Mouse (Mus musculus): Measurements from ENCODE around the gene Gm48552. TPM values are rescaled to one million over a fixed set of nuclear protein-coding genes. Genes with fewer than 3 reads are reported as not detected.

Gm48552 gene
- total RNA-seq, 2 experiments from 2014 or later: 0.84 to 1.0 TPM

DNA sequence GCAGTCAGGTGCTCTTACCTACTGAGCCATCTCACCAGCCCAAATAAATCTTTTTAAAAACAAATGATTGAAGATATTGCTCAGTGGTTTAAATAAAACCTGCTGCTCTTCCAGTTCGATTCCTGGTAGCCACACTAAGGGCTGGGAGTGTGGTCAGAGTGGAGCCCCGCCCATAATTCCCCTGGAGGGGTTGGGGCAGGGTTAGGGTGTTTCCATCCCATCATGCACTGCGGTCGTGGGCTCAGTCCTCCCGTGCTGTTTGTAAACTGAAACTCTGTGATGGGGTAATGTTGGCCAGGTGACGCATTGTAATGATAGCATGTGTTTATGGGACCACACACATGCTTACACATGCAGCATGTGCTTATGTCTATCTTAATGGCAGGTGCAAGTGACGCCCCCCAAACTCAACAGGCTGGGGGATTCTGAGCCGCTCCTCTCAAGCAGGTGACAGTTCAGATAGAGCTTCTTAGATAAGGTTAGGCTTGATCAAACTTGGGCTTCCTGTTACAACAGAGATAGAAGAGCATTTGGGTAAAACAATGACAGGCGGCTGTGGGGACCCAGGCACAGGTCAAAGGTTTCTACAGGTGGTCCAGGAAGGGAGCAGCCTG lies 37.0 kb upstream of the Gm48552 start:
- intact Hi-C loops (cut with DNase I): loop anchor here (5.0 kb wide), 1 partner anchor 59 kb away; the partner anchor contains the start of genes Pip5k1c and Tjp3
- Histone ChIP-seq H3K4me3 (no peak overlapping the region), H3K27ac (peak overlapping the region; percentile 93; the same call in 1 of the 2 replicates)
- no peak for DNase-seq
- no peak for TF ChIP-seq CTCF (IDR thresholded peaks at IDR 0.05)

DNA sequence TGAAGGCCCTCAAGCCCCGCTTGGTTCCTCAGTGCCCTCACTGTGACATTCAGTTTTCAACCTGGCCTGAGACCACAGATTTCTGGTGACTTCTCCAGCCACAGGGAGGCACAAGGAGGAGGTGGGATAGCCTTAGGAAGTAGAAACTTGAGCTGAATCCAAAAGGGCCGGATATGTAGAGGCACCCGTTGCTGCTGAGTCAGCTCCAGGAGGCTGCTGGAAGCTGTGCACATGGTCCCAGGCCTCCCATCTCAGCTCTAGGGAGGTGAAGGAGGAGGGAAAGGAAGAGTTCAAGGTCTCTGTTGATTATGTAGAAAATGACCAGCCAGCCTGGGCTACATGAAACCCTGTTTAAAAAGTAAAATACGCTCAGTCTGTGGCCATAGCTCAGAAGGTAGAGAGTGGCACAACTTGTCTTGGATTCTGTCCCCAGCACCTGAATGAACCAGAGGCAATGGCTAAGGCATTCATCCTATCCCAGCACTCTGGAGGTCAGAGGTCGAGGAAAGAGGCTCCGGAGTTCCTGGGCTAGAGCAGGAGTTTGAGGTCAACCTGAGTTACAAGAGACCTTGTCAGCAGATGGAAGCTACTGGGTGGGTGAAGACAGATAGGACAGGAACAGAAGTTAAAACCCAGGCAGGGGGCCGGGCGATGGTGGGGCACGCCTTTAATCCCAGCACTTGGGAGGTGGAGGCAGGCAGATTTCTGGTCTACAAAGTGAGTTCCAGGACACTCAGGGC lies 33.9 kb upstream of the Gm48552 start:
- intact Hi-C loops (cut with DNase I): loop anchor here (5.0 kb wide), 1 partner anchor 63 kb away; the partner anchor contains the start of genes Pip5k1c and Tjp3
- Histone ChIP-seq H3K4me3 (no peak overlapping the region), H3K27ac (no peak overlapping the region)
- no peak for DNase-seq
- no peak for TF ChIP-seq CTCF (IDR thresholded peaks at IDR 0.05)

DNA sequence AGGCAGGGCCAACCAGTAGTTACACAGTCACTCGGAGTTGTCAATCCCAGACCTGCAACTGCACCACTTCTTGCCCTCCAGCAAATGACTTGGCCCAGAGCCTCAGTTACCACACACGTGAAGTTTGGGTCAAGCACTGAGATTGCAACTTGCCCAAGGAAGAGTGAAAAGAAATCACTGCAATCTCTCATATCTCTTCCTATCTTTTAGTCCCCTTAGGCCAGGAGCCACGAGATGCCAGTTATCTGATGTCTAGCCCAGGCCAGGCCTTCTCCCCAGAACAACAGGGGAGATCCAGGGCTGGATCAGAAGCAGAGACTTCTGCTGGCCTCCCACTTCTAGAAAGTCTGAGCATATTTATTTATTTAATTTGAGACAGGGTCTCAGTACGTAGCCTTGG lies 33.3 kb upstream of the Gm48552 start:
- intact Hi-C loops (cut with DNase I): no loop called here
- H3K4me3 ChIP-seq: no peak overlapping the region
- TF ChIP-seq CTCF (IDR thresholded peaks at IDR 0.05): no peak
- no peak overlapping the region for H3K27ac ChIP-seq
- DNase-seq: no peak

DNA sequence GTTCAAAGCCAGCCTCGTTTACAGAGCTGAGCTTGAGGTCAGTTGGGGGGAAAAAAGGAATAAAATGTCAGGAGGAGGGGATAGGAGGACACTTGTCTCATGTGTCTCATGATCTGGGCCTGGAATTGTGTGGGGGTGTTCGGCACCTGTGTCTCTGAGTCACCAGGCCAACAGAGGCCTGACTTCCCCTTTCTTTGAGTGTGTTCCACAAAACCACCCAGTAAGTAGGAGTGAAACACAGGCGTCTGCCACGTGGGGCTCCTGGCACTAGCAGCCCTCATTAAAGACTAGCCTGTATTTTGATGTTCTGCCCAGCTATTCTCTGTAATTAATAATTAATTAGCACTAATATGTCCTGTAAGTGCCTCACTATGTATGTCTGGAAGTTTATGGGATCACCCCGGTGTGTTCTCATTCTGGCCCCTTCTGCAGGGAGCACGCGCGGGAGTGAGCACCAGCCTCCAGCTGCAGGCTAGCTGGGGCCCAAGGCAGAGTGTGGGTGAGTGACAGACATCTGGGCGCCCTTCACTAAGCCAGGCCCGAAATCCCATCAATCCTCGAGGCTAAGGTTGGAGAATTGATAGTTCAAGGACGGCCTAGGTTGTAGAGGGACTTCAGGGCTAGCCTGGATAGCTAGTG lies 32.3 kb upstream of the Gm48552 start:
- Histone ChIP-seq H3K4me3 (peak overlapping the region; percentile 92), H3K27ac (peak overlapping the region; percentile 88; the same call in 1 of the 2 replicates)
- no peak for DNase-seq
- no peak for TF ChIP-seq CTCF (IDR thresholded peaks at IDR 0.05)
- intact Hi-C loops (cut with DNase I): no loop called here

DNA sequence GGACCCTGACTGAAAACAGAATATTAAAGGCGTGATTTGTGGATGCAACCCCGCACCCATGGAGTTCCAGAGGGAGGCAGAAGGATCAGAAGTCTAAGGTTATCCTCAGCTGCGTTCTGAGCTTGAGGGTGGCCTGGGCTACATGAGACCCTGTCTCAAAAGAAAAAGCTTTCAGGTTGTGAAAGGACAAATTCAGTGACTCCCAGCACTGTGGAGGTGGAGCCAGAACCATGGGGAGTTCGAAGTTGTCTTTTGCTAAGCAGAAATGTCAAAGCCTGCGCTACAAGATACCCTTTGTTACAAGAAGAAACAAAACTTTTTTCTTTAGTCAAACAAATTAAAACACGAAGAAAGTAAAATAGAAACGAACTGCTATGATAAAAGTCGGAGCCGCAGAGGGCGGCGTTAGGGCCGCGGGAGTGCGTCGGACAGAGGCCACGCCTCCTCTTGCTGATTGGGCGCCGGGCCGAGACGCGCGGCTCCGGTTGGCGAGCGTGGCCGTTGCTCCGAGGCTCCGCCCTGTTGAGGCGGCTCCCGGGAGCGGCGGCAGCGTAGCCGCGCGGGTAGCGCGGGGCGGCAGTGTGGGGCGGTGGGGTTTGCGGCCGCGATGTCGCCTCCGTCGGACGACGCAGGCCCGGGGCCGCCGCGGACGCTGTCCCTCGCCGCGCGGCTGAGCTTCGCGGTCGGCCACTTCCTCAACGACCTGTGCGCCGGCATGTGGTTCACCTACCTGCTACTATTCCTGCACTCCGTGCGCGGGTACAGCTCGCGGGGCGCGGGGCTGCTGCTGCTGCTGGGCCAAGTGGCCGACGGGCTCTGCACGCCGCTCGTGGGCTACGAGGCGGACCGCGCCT lies 31.6 kb upstream of the Gm48552 start, which contains the start of gene Mfsd12:
Gene Mfsd12 (plus strand): TSS at position 501 of the 854 bp plus-strand sequence.
- TF ChIP-seq CTCF (IDR thresholded peaks at IDR 0.05): no peak
- DNase-seq: peak; percentile 96
- intact Hi-C loops (cut with DNase I): no loop called here
- peak within 1 kb of the TSS; percentile 92 for H3K4me3 ChIP-seq
- H3K27ac ChIP-seq: peak within 1 kb of the TSS; percentile 88

DNA sequence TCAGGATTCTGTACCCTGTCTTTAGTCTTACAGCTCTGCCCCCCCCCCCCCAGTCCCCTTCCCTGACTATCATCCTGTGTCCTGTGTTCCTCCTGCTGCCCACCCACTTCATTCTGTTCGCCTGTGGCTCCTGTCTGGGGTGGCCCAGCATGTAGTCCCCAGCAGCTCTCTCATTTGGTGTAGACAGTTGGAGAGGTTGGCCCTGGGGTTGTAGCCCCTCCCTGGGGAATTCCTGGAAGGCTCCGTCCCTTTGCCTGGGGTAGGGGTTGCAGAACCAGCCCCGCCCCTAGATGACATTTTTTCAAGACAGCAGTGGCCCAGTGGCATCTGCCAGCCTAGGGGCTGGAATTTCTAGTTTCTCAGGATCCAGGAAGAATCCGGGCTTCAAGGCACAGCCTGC lies 30.6 kb upstream of the Gm48552 start:
- intact Hi-C loops (cut with DNase I): no loop called here
- peak overlapping the region; percentile 88 for H3K27ac ChIP-seq
- DNase-seq: no peak
- no peak for TF ChIP-seq CTCF (IDR thresholded peaks at IDR 0.05)
- peak overlapping the region; percentile 92 for H3K4me3 ChIP-seq

DNA sequence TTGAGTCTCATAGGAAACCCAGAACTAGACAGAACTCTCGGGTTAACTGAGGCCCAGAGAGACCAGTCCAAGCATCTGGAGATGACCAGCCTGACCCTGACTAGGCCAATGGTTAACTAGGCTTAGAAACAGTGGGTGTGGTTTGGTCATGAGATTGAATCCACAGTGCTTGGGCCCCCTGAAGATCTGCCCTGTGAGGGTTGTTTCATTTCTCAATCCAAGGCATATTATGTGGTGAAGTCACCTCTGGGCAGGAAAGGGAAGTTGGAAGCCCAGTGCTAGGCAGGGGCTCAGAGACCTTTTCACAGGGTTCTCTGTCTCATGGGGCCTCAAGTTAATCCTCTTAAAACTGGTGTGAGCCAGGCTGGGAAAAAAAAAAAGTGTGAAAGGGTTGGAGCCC lies 30.0 kb upstream of the Gm48552 start:
- Histone ChIP-seq H3K4me3 (peak overlapping the region; percentile 92), H3K27ac (peak overlapping the region; percentile 88)
- intact Hi-C loops (cut with DNase I): no loop called here
- TF ChIP-seq CTCF (IDR thresholded peaks at IDR 0.05): no peak
- DNase-seq: no peak

DNA sequence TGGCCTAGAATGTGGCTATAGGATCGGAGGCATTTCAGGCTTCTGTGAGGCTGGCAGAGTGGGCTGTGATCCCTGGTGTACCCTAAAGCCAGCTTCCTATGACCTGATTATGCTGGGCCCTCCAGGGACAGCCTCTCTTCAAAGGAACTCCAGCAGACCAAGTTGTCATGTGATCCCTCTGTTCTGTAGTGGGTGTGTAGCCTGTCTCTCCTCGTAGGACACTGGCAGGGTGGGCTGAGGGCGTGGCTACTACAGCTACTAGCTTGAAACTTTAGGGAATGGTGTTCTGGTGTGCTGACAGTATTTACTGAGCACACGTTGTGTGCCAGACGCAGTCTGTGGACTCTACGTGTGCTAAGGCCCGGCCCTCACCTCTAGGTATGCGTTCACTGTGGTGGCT lies 28.1 kb upstream of the Gm48552 start:
- no peak for DNase-seq
- intact Hi-C loops (cut with DNase I): no loop called here
- H3K27ac ChIP-seq: peak overlapping the region; percentile 4; the same call in 1 of the 2 replicates
- H3K4me3 ChIP-seq: no peak overlapping the region
- TF ChIP-seq CTCF (IDR thresholded peaks at IDR 0.05): no peak

DNA sequence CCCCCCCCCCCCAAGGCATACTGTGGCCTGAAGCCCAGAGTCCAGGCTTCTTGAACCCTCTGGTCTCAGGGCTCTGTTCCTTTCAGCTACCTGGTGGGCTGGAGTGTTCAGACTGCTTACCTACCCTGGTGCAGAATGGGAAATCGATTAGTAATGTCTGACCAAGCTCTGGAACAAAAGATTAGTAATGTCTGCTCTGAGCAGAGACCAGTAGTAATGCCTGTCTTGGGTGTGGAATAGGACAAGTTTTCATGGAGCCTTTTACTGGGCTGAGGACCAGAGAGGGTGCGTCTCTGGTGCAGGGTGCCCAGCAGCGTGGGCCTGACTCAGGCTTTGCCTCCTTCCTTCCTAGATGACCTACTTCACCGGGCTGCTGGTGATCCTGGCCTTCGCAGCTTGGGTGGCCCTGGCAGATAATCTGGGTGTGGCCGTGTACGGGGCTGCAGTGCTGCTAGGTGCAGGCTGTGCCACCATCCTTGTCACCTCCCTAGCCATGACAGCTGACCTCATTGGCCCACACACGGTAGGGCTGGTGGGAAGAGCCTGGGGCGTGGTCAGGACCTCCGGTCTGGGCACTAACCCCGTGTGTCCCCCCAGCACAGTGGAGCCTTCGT lies 26.4 kb upstream of the Gm48552 start:
- intact Hi-C loops (cut with DNase I): no loop called here
- Histone ChIP-seq H3K27ac (no peak overlapping the region), H3K4me3 (peak overlapping the region; percentile 23; the same call in 1 of the 2 replicates)
- no peak for DNase-seq
- TF ChIP-seq CTCF (IDR thresholded peaks at IDR 0.05): no peak

DNA sequence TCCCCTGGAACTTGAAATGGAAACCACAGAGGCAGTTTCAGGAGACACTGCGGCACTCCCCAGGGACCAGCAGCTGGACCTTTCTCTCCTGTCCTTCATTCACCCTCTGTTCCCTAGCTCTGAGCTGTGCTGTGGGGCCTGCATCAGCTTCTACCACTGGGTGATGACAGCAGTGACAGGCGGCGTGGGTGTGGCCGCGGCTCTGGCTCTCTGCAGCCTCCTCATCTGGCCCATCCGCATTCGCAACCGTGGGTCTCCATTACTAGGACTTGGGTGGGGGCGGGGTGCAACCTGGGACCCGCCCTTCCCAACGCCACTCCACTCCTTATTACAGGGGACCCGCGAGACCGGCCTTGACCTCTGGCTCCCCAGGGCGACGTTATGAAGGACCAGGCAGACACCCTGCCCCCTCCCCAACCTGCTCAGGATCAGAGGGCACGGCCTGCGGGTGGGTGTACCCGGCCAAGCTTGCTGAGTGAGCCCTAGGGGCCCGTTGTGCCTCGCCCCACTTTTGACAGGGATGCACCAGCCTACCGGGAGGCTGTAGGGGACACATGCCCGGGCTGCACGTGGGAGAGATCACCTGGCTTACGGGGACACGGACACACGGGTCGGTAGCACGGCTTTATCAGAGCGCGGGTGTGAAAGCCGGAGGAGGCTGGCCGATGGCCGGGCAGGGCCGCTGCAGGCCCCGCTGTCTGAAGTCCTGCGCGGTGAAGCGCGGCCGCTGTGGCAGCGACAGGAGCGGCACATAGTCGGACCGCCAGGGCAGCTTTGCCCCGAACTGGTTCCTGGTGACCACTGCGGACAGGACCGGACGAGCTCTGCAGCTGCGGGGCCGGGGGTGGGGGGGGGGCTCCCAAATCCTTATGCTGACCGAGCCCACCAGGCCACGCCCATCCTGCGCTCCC lies 25.1 kb upstream of the Gm48552 start:
- H3K4me3 ChIP-seq: peak overlapping the region; percentile 56
- no peak for DNase-seq
- no peak overlapping the region for H3K27ac ChIP-seq
- no peak for TF ChIP-seq CTCF (IDR thresholded peaks at IDR 0.05)
- intact Hi-C loops (cut with DNase I): no loop called here

DNA sequence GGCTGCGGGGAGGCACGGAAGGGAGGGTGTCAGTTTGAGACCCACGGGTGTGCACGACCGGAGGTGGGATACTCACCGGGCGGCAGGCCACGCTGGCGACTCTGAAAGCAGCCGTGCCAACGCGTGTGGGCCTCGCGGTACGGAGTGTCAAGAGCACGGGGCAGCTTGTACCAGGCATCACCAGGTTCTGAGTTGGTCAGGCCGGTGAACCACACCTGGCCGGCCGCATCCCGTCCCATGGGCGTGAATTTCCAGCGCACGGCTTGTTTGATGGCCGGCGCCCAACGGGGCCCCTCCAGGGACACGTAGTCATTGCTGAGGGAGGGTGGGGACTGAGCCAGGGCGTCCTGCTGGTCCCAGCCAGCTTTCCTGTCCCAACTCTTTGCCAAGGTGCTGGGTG lies 24.1 kb upstream of the Gm48552 start:
- Histone ChIP-seq H3K4me3 (peak overlapping the region; percentile 56), H3K27ac (no peak overlapping the region)
- DNase-seq: peak; percentile 64
- intact Hi-C loops (cut with DNase I): no loop called here
- TF ChIP-seq CTCF (IDR thresholded peaks at IDR 0.05): no peak
